8 mouse cellular contexts compared by ENCODE assay signal in genomic region chr15:45453797-45454196, GRCm38 (mm10).
DNase-seq lines count a peak whose midpoint lies in the region; ATAC-seq lines count a peak whose summit lies in the region.

No protein-coding gene starts in this region.

- H3K9me3 ChIP-seq in heart, embryonic 12.5 days (replicated peaks), result no peaks in the 10 kb centered on the region
- no peaks in the 10 kb centered on the region for H3K9me3 ChIP-seq in kidney, embryonic 15.5 days (replicated peaks)

- 71% methylated on average over 1 of the region's 1 CpGs for WGBS in heart, embryonic 12.5 days
- WGBS in kidney, embryonic 15.5 days, result 87% methylated on average over 1 of the region's 1 CpGs

- no peaks in the 10 kb centered on the region for H3K36me3 ChIP-seq in heart, embryonic 12.5 days
- H3K36me3 ChIP-seq in kidney, embryonic 15.5 days, result no peaks in the 10 kb centered on the region

- DNase-seq in heart, adult 11 months, result peak; percentile 93
- peak; percentile 20 to 38 for DNase-seq in frontal cortex, postnatal 14 days (ENCODE audit: low spot score in 2 of 2)
- DNase-seq in left cerebral cortex, adult 8-10 months (ENCODE audit: low spot score in 2 of 2), result peak; percentile 9 to 58
- DNase-seq in yolk sac, embryonic 10.5 days (ENCODE audit: low spot score), result no peak
- DNase-seq in spleen, postnatal 4 days (ENCODE audit: low spot score in 2 of 2), result no peak

- H3K27ac ChIP-seq in heart, embryonic 12.5 days (ENCODE audit: poor library complexity, severe bottlenecking), result no peak overlapping the region
- H3K27ac ChIP-seq in kidney, embryonic 15.5 days, result no peak overlapping the region

- no peak overlapping the region for H3K4me2 ChIP-seq in heart, embryonic 12.5 days
- no peak overlapping the region for H3K4me2 ChIP-seq in kidney, embryonic 15.5 days

- no peak overlapping the region for H3K4me3 ChIP-seq in heart, embryonic 12.5 days
- H3K4me3 ChIP-seq in kidney, embryonic 15.5 days (replicated peaks), result no peak overlapping the region

- H3K9ac ChIP-seq in heart, embryonic 12.5 days, result no peak overlapping the region
- H3K9ac ChIP-seq in kidney, embryonic 15.5 days, result no peak overlapping the region

- no peak for ATAC-seq in heart, embryonic 12.5 days (ENCODE audit: insufficient number of reproducible peaks, low FRiP score)
- peak; percentile 97 for ATAC-seq in cerebellum, adult (ENCODE audit: insufficient number of reproducible peaks, low FRiP score, low TSS enrichment)
- no peak for ATAC-seq in kidney, embryonic 15.5 days (replicated peaks; ENCODE audit: low FRiP score)

- no peaks in the 10 kb centered on the region for H3K27me3 ChIP-seq in heart, embryonic 12.5 days (replicated peaks)
- no peaks in the 10 kb centered on the region for H3K27me3 ChIP-seq in kidney, embryonic 15.5 days

- H3K4me1 ChIP-seq in heart, embryonic 12.5 days (replicated peaks), result no peaks in the 10 kb centered on the region
- no peaks in the 10 kb centered on the region for H3K4me1 ChIP-seq in kidney, embryonic 15.5 days

Comparison
In these comparisons a context has a peak if more than half of its experiments do, and no peak if none do; other contexts are left out.
1. DNase-seq: peak in heart, adult 11 months (single experiment), frontal cortex, postnatal 14 days (2 of 2) and left cerebral cortex, adult 8-10 months (2 of 2); none in yolk sac, embryonic 10.5 days (single experiment) and spleen, postnatal 4 days (0 of 2).